Mouse (Mus musculus): ENCODE measurements around the gene Extl1. TPM values are rescaled to one million over a fixed set of nuclear protein-coding genes. Genes with fewer than 3 reads are reported as not detected.
"Not testable (repeated sequence)": the region's sequence is repeated elsewhere in the genome, so short reads cannot be mapped to it uniquely, and the experiment has no call there.

The Extl1 gene
- 10 to 100 TPM; 41.8 to 45.5 TPM for total RNA-seq (2021)

GRCm38 (mm10) chr4:134383750-134384149, at the start of gene Extl1:
Extl1 (minus strand) TSS chr4:134383850.
- not testable (repeated sequence) for DNase-seq

- DNase-seq: no peak
These were observed 49.2 kb upstream of the Extl1 start for GRCm38 (mm10) chr4:134432686-134433360.

GRCm38 (mm10) chr4:134430381-134431004, 46.8 kb upstream of the Extl1 start:
- peak; percentile 86 to 87 for DNase-seq

GRCm38 (mm10) chr4:134425088-134425487, 41.4 kb upstream of the Extl1 start:
- DNase-seq: no peak

GRCm38 (mm10) chr4:134423949-134424348, 40.3 kb upstream of the Extl1 start:
- DNase-seq: no peak

- DNase-seq: no peak
These were observed 38.3 kb upstream of the Extl1 start for GRCm38 (mm10) chr4:134421971-134422370.

GRCm38 (mm10) chr4:134417111-134417510, 33.5 kb upstream of the Extl1 start:
- DNase-seq: no peak

- no peak for DNase-seq
These were observed 33.0 kb upstream of the Extl1 start for GRCm38 (mm10) chr4:134416602-134417001.

GRCm38 (mm10) chr4:134416177-134416576, 32.5 kb upstream of the Extl1 start:
- no peak for DNase-seq

GRCm38 (mm10) chr4:134409286-134409685, 25.6 kb upstream of the Extl1 start:
- no peak for DNase-seq

GRCm38 (mm10) chr4:134403721-134404120, 20.1 kb upstream of the Extl1 start:
- DNase-seq: no peak

- no peak for DNase-seq
These were observed 19.1 kb upstream of the Extl1 start for GRCm38 (mm10) chr4:134402571-134403262.

GRCm38 (mm10) chr4:134401856-134402570, 18.4 kb upstream of the Extl1 start:
- DNase-seq: no peak

GRCm38 (mm10) chr4:134401181-134401661, 17.6 kb upstream of the Extl1 start:
- DNase-seq: peak; percentile 66 to 69

- no peak for DNase-seq
These were observed 16.6 kb upstream of the Extl1 start for GRCm38 (mm10) chr4:134400206-134400605.

GRCm38 (mm10) chr4:134397732-134398131, 14.1 kb upstream of the Extl1 start:
- no peak for DNase-seq

- DNase-seq: peak in 1 of 2 experiments; percentile 65
These were observed 13.5 kb upstream of the Extl1 start for GRCm38 (mm10) chr4:134397121-134397520.

GRCm38 (mm10) chr4:134395977-134396825, 12.6 kb upstream of the Extl1 start, which contains the start of gene Pafah2:
Pafah2 (plus strand) TSS chr4:134396320.
- peak; percentile 93 to 94 for DNase-seq

GRCm38 (mm10) chr4:134395142-134395541, 11.5 kb upstream of the Extl1 start:
- no peak for DNase-seq

- no peak for DNase-seq
These were observed 9.4 kb upstream of the Extl1 start for GRCm38 (mm10) chr4:134393026-134393425.

- DNase-seq: no peak
These were observed 8.9 kb upstream of the Extl1 start for GRCm38 (mm10) chr4:134392595-134392994.

- no peak for DNase-seq
These were observed 8.0 kb upstream of the Extl1 start for GRCm38 (mm10) chr4:134391636-134392035.
